Mouse (Mus musculus) liver, embryonic 14 days (tissue): Measurements from ENCODE around the gene Pcsk1. TPM values are rescaled to one million over a fixed set of nuclear protein-coding genes. Genes with fewer than 3 reads are reported as not detected.

Experiments
- polyA plus RNA-seq: library from polyadenylated mRNA; depleted of rRNA; stranded (reverse); fragments of >200 nt; gene quantifications from 2 replicates; pipeline ENCODE4 v1.2.3, GENCODE M21; 2012; rRNA removed

Pcsk1 gene
- polyA plus RNA-seq: 0.01 TPM in 1 of 2 replicates, not detected in the other

GRCm38 (mm10) chr13:75089721-75090410, at the start of gene Pcsk1:
Gene Pcsk1, plus strand, starts transcription at chr13:75089826.

